Mouse (Mus musculus) cortical plate, adult 2 months (tissue): ENCODE measurements around the gene Stox2. TPM values are rescaled to one million over a fixed set of nuclear protein-coding genes. Genes with fewer than 3 reads are reported as not detected.

Experiments used
- H3K27ac ChIP-seq: fragments of 200-500 bp; 2 replicates; pipeline ENCODE4 v1.5.1; 2012; ENCODE audit warnings: low read length, control low read depth, inconsistent platforms; ENCODE audit not compliant: insufficient read depth
- H3K4me1 ChIP-seq: fragments of 200-500 bp; 2 replicates; pipeline ENCODE4 v1.6.1; 2011; ENCODE audit warnings: low read length; ENCODE audit not compliant: control insufficient read depth, insufficient read depth
- H3K4me3 ChIP-seq: fragments of 200-500 bp; 2 replicates; pipeline ENCODE4 v1.5.1; 2011; ENCODE audit warnings: mild to moderate bottlenecking, low read length, control low read depth; ENCODE audit not compliant: insufficient read depth
- CTCF ChIP-seq: fragments of 200-500 bp; IDR thresholded peaks from 2 replicates; pipeline ENCODE4 v1.5.1; 2011; ENCODE audit warnings: mild to moderate bottlenecking, control low read depth, low read length; ENCODE audit not compliant: insufficient read depth; ENCODE audit errors: extremely low read depth
- POLR2A ChIP-seq: fragments of 200-500 bp; IDR thresholded peaks from 2 replicates; pipeline ENCODE4 v1.6.1; 2011; ENCODE audit warnings: mild to moderate bottlenecking, low read length, control low read depth; ENCODE audit not compliant: insufficient read depth; ENCODE audit errors: extremely low read depth
- polyA plus RNA-seq: library from polyadenylated mRNA; depleted of rRNA; stranded (reverse); fragments of >200 nt; gene quantifications from 2 replicates; pipeline ENCODE4 v1.2.3, GENCODE M21; 2012

Gene Stox2
- polyA plus RNA-seq, 1 experiment: 21.5 TPM

GRCm38 (mm10) chr8:47241421-47242078 lies 204.6 kb downstream of the Stox2 start:
- no peak for TF ChIP-seq POLR2A
- TF ChIP-seq CTCF: no peak
- peaks cover 14% of the 10 kb centered on the region for H3K4me1 ChIP-seq

DNA sequence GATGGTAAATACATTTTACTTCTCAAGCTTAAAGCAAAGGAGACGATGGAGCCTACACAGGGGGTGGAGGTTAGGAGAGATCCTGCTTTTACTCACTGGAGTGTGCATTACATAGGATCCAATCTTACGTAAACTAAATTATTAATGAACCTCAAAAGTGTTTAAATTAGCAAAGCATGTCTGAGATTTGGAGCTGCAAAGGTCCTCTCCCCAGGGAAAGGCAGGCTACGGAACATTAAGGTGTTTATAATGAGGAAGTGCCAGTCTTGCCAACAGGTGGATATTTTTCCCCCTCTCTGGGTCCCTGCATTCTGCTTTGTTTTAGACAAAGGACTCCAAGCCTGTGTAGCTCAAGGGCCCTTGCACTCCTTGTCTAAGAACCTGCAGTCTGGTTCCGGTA lies 205.3 kb downstream of the Stox2 start:
- peaks cover 14% of the 10 kb centered on the region for H3K4me1 ChIP-seq
- TF ChIP-seq CTCF (no peak), POLR2A (no peak)
- H3K27ac ChIP-seq: no peak overlapping the region
- no peak overlapping the region for H3K4me3 ChIP-seq

More at GRCm38 (mm10) chr8:47241421-47242078, 204.6 kb downstream of the Stox2 start:
- peak overlapping the region; percentile 85 for H3K27ac ChIP-seq
- peak overlapping the region; percentile 12; the same call in 1 of the 2 replicates for H3K4me3 ChIP-seq

- TF ChIP-seq CTCF (no peak), POLR2A (no peak)
- no peak overlapping the region for H3K27ac ChIP-seq
- no peak overlapping the region for H3K4me3 ChIP-seq
- peaks cover 15% of the 10 kb centered on the region for H3K4me1 ChIP-seq
These were observed 205.9 kb downstream of the Stox2 start for GRCm38 (mm10) chr8:47240266-47240665.

DNA sequence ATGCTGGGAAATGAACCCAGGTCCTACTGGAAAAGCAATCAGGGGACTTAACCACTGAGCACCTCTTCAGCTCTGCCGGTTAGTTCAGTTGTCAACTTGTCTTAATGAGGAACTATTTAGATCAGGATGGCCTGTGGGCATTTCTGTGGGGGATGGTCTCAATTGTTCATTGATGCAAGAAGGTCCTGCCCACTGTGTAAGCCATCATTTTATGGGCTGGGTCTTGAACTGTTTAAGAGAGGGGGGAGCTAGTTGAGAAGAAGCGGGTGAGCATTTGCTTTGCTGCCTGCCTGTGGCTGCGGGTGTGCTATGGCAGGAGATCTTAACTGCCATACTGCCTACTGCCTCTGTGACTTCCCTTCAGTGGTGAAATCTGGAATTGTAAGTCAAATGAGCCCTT lies 214.1 kb downstream of the Stox2 start:
- Histone ChIP-seq H3K27ac (no peak overlapping the region), H3K4me3 (no peak overlapping the region), H3K4me1 (peaks cover 13% of the 10 kb centered on the region)
- TF ChIP-seq CTCF (no peak), POLR2A (no peak)

GRCm38 (mm10) chr8:47230057-47230456 lies 216.1 kb downstream of the Stox2 start:
- Histone ChIP-seq H3K4me3 (no peak overlapping the region), H3K4me1 (peaks cover 10% of the 10 kb centered on the region), H3K27ac (no peak overlapping the region)
- no peak for TF ChIP-seq POLR2A
- TF ChIP-seq CTCF: no peak

DNA sequence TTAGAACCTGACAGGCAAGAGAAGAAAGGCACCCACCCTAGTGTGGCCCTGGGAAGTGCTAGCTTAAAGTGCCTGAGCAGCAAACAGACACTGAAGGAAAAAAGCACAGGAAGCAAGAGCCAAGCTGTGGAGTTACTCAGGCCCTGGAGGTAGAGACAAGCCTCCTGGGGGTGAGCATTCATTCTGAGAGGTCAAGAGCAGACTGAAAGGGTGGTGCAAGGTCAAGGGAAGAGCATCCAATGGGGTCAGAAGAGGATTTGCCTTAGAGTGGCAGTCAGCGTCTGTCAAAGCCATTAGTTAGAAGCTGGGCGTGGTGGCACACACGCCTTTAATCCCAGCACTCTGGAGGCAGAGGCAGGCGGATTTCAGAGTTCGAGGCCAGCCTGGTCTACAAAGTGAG lies 224.3 kb downstream of the Stox2 start:
- H3K4me3 ChIP-seq: no peak overlapping the region

DNA sequence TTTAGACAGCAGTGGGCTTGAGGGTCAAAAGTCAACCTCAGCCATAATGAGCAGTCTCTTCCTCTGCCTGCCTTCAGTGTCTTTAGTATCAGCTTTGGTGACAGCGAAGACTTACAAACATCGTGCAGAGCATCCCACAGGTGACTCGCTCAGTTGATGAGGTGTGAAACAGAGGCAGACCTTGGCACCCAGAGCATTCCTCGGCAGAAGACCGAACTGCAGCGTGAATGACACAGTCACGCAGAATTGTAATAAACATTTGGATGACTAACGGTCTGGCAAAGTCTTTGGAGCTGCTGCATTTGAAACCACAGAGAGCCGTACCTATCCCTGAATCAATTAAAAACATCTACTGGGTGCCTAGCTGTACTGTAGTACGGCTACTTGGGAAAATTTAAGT lies 225.0 kb downstream of the Stox2 start:
- H3K27ac ChIP-seq: no peak overlapping the region
- H3K4me3 ChIP-seq: no peak overlapping the region
- TF ChIP-seq CTCF (no peak), POLR2A (no peak)
- H3K4me1 ChIP-seq: peaks cover 15% of the 10 kb centered on the region

More for the DNA sequence above, 224.3 kb downstream of the Stox2 start:
- no peak for TF ChIP-seq CTCF
- TF ChIP-seq POLR2A: no peak
- Histone ChIP-seq H3K27ac (no peak overlapping the region), H3K4me1 (peaks cover 15% of the 10 kb centered on the region)

DNA sequence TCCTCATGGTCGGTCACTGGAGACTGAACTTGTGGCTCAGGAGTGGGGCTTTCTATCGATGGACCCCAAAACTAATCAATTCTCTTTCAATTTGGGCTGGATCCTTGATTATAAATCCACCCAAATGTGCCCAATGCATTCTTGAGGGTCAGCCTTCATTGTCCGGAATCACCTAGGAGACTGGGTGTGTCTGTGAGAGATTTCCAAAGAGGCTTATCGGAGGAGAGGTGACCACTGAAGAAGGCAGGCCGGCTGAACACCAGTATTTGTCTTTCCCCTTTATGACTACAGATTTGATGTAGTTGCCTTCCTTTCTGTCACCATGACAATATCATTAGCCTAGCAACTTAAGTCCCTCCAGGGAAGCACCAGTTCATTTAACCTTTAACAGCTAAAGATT lies 225.8 kb downstream of the Stox2 start:
- Histone ChIP-seq H3K4me1 (peaks cover 15% of the 10 kb centered on the region), H3K27ac (no peak overlapping the region), H3K4me3 (no peak overlapping the region)
- TF ChIP-seq POLR2A: no peak
- no peak for TF ChIP-seq CTCF

- TF ChIP-seq POLR2A (no peak), CTCF (no peak)
- Histone ChIP-seq H3K4me1 (peaks cover 15% of the 10 kb centered on the region), H3K27ac (no peak overlapping the region), H3K4me3 (no peak overlapping the region)
These were observed 227.6 kb downstream of the Stox2 start for GRCm38 (mm10) chr8:47218536-47218935.

GRCm38 (mm10) chr8:47218021-47218420 lies 228.1 kb downstream of the Stox2 start:
- no peak for TF ChIP-seq POLR2A
- TF ChIP-seq CTCF: no peak
- Histone ChIP-seq H3K4me3 (no peak overlapping the region), H3K27ac (no peak overlapping the region), H3K4me1 (peaks cover 15% of the 10 kb centered on the region)
